Mouse (Mus musculus) embryonic fibroblast, embryonic 13.5 days (primary cell): Measurements from ENCODE around the gene Hoxa11.

ENCODE experiments used
- CTCF ChIP-seq: IDR thresholded peaks from 2 replicates; pipeline ENCODE4 v1.5.1; 2011; ENCODE audit warnings: mild to moderate bottlenecking, control low read depth, low read length, moderate library complexity, borderline replicate concordance; ENCODE audit not compliant: insufficient read depth
- POLR2A ChIP-seq: IDR thresholded peaks from 2 replicates; pipeline ENCODE4 v1.6.1; 2011; ENCODE audit warnings: low read depth, mild to moderate bottlenecking, control low read depth, low read length, moderate library complexity

- TF ChIP-seq CTCF = no peak
- TF ChIP-seq POLR2A = no peak
These were observed 28.2 kb upstream of the Hoxa11 start for GRCm38 (mm10) chr6:52273656-52274280.
